Mouse (Mus musculus): ENCODE results near the gene Ppm1h. TPM values are rescaled to one million over a fixed set of nuclear protein-coding genes. Genes with fewer than 3 reads are reported as not detected.

The Ppm1h gene
- polyA plus RNA-seq, 1 experiment from 2014 or later = 22.2 TPM

DNA sequence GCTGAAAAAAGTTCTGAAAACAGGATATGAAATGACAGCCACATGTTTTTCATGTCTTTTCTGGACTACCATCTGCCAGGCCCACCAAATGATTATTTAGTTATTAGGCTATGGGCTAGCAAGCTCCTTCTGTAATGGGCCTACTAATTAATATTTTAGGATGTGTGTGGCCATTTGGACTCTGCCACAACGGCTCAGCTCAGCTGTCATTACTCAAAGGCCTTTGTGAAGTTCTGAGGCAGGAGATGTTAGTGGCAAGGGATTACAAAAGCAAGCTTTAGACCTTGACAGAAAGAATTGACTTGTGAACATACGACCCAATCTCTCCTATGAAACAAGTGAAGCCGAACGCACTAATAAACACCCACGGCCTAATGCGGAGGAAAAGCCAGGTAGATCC is 272.4 kb downstream of the Ppm1h start:
- H3K36me3 ChIP-seq (ENCODE audit: control insufficient read depth, insufficient read depth, low read length) = no peaks in the 10 kb centered on the region
- no peaks in the 10 kb centered on the region for H3K9me3 ChIP-seq (ENCODE audit: control insufficient read depth, low read length)
- H3K4me1 ChIP-seq (ENCODE audit: control insufficient read depth, insufficient read depth, low read length) = no peaks in the 10 kb centered on the region
- 71% methylated on average over 6 of the region's 6 CpGs for WGBS
- no peak for ATAC-seq (ENCODE audit: low FRiP score, low TSS enrichment)
- no peaks in the 10 kb centered on the region for H3K27me3 ChIP-seq (ENCODE audit: control insufficient read depth, insufficient read depth, low read length)
- H3K27ac ChIP-seq (ENCODE audit: low read depth, low read length) = no peak overlapping the region
- no peak overlapping the region for H3K9ac ChIP-seq (ENCODE audit: low read depth, low read length)
- no peak overlapping the region for H3K4me2 ChIP-seq (replicated peaks; ENCODE audit: low read depth, low read length)
- H3K4me3 ChIP-seq (ENCODE audit: low read length) = no peak overlapping the region

DNA sequence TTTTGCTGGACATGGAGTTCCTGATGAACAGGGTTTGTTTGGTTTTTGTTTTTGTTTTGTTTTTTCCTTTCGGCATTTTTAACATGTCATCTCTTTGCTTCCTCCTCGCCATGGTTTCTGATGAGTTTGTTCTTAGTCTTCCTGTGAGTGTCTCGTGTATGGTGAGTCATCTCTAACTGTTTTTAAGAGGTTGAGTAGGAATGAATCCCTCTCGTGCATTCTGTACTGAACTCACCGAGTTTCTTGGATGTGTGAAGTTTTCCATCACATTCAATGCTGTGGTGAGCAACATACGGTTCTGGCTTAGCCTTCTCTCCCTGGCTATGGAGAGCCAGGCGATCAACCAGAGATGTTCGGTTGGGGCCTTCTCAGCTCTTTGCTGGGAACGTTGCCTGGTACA is 275.0 kb downstream of the Ppm1h start:
- H3K4me2 ChIP-seq (replicated peaks; ENCODE audit: low read depth, low read length) = no peak overlapping the region
- H3K4me3 ChIP-seq (ENCODE audit: low read length) = no peak overlapping the region
- no peaks in the 10 kb centered on the region for H3K4me1 ChIP-seq (ENCODE audit: control insufficient read depth, insufficient read depth, low read length)
- no peak overlapping the region for H3K27ac ChIP-seq (ENCODE audit: low read depth, low read length)
- H3K9ac ChIP-seq (ENCODE audit: low read depth, low read length) = no peak overlapping the region
- no peaks in the 10 kb centered on the region for H3K27me3 ChIP-seq (ENCODE audit: control insufficient read depth, insufficient read depth, low read length)
- no peaks in the 10 kb centered on the region for H3K9me3 ChIP-seq (ENCODE audit: control insufficient read depth, low read length)
- ATAC-seq (ENCODE audit: low FRiP score, low TSS enrichment) = no peak
- H3K36me3 ChIP-seq (ENCODE audit: control insufficient read depth, insufficient read depth, low read length) = no peaks in the 10 kb centered on the region
- WGBS = 93% methylated on average over 9 of the region's 9 CpGs

DNA sequence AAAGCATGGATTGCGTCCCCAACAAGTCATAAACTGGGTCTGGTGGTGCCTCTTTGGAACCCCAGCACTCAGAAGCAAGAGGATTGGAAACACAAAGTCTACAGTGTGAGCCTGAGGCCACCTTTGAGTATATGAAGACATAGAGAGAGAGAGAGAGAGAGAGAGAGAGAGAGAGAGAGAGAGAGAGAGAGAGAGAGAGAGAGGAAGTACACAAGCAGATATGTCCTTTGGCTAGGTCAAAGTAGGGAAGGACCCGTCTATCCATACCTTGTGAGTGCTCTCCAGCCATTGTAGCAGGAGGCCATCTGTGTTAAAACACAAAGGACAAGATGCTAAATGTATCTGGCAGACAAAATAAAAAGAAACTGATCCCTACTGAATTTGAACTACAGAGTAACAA is 279.4 kb downstream of the Ppm1h start:
- 88% methylated on average over 2 of the region's 2 CpGs for WGBS
- Histone ChIP-seq H3K4me2 (replicated peaks; ENCODE audit: low read depth, low read length) (no peak overlapping the region), H3K4me1 (ENCODE audit: control insufficient read depth, insufficient read depth, low read length) (0 out of 2 replicates have a peak, but pooled peaks cover under 1% of the 10 kb centered on the region), H3K9me3 (ENCODE audit: control insufficient read depth, low read length) (no peaks in the 10 kb centered on the region), H3K27me3 (ENCODE audit: control insufficient read depth, insufficient read depth, low read length) (no peaks in the 10 kb centered on the region), H3K4me3 (ENCODE audit: low read length) (no peak overlapping the region), H3K36me3 (ENCODE audit: control insufficient read depth, insufficient read depth, low read length) (no peaks in the 10 kb centered on the region), H3K9ac (ENCODE audit: low read depth, low read length) (no peak overlapping the region), H3K27ac (ENCODE audit: low read depth, low read length) (no peak overlapping the region)
- ATAC-seq (ENCODE audit: low FRiP score, low TSS enrichment) = no peak

DNA sequence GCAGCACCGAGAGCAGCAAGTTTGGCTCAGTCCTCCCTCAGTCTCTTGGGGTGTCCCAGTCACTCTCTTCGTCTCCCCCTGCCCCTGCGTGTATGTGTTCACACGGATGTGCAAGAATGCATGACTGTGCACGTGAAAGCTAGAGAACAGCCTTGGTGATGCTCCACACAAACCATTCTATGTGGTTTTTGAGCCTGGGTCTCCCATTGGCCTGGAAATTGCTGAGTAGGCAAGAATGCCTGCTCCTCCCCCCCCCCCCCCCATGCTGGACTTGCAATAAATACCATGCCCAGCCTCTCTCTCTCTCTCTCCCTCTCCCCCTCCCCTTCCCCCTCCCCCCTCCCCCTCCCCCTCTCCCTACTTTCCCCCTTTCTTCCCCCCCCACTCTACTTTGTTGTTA is 280.1 kb downstream of the Ppm1h start:
- no peak overlapping the region for H3K27ac ChIP-seq (ENCODE audit: low read depth, low read length)
- ATAC-seq (ENCODE audit: low FRiP score, low TSS enrichment) = no peak
- H3K27me3 ChIP-seq (ENCODE audit: control insufficient read depth, insufficient read depth, low read length) = no peaks in the 10 kb centered on the region
- no peak overlapping the region for H3K4me3 ChIP-seq (ENCODE audit: low read length)
- H3K9ac ChIP-seq (ENCODE audit: low read depth, low read length) = no peak overlapping the region
- no peaks in the 10 kb centered on the region for H3K9me3 ChIP-seq (ENCODE audit: control insufficient read depth, low read length)
- no peak overlapping the region for H3K4me2 ChIP-seq (replicated peaks; ENCODE audit: low read depth, low read length)
- H3K4me1 ChIP-seq (ENCODE audit: control insufficient read depth, insufficient read depth, low read length) = peaks cover 8% of the 10 kb centered on the region
- no peaks in the 10 kb centered on the region for H3K36me3 ChIP-seq (ENCODE audit: control insufficient read depth, insufficient read depth, low read length)
- 92% methylated on average over 5 of the region's 5 CpGs for WGBS

DNA sequence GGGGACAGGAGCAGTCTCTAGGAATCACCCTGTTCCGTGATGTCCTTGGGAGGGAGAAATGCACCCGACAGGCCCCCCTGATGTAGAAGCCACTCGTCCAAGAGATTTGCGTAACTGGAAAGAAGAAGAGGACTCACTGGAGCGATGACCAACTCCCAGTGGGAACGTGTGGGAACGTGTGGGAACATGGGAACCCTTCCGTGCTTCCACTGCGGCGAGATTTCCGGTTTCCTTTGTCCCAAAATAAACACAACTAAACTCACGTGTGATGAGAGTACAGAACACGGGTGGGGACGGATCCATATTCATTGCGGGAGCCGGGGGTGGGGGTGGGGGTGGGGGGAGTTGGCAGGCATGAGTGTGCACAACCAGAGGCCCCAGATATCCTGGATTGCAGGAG is 281.7 kb downstream of the Ppm1h start:
- H3K36me3 ChIP-seq (ENCODE audit: control insufficient read depth, insufficient read depth, low read length) = no peaks in the 10 kb centered on the region
- ATAC-seq (ENCODE audit: low FRiP score, low TSS enrichment) = no peak
- no peaks in the 10 kb centered on the region for H3K9me3 ChIP-seq (ENCODE audit: control insufficient read depth, low read length)
- H3K9ac ChIP-seq (ENCODE audit: low read depth, low read length) = no peak overlapping the region
- no peaks in the 10 kb centered on the region for H3K27me3 ChIP-seq (ENCODE audit: control insufficient read depth, insufficient read depth, low read length)
- H3K4me3 ChIP-seq (ENCODE audit: low read length) = no peak overlapping the region
- 89% methylated on average over 16 of the region's 16 CpGs for WGBS
- H3K27ac ChIP-seq (ENCODE audit: low read depth, low read length) = no peak overlapping the region
- H3K4me1 ChIP-seq (ENCODE audit: control insufficient read depth, insufficient read depth, low read length) = peaks cover 19% of the 10 kb centered on the region
- no peak overlapping the region for H3K4me2 ChIP-seq (replicated peaks; ENCODE audit: low read depth, low read length)

DNA sequence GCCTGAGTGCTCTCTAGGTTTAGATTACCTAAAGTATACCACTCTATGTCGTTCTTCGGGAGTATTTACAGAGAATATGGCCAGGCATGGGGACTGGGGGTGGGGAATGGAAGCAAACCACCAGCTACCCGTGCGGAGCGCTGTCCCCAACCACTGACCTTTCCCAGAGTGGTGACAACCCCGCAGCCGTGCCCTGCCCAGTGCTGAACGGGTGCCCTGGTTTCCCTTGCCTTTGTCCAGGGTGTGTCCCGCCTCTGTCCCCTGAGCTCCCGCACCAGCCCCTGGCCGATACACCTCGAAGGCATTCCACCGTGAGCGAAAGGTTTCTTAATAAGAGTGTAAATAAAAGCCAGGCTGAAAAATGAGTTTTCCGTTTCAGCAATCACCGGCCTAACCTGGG is 282.2 kb downstream of the Ppm1h start:
- no peak for ATAC-seq (ENCODE audit: low FRiP score, low TSS enrichment)

DNA sequence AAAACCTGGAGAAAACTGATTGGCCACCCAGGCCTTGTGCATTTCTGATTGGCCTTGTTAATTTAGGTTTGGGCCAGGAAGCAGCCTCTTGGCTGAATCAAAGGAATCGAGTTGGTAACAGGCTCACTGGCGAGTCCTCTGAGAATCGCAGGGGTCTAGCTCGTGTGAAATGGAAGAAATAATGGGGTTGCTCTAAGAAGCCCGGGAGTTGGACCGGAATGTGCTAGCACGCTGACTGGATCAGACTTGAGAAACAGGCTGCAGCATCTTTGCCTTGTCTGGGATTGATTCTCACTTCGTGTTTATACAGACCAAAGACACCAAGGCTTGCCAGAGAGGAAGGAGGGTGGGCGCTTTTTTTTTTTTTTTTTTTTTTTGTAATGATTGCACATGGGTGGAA is 282.9 kb downstream of the Ppm1h start:
- Histone ChIP-seq H3K4me1 (ENCODE audit: control insufficient read depth, insufficient read depth, low read length) (peaks cover 19% of the 10 kb centered on the region), H3K27ac (ENCODE audit: low read depth, low read length) (no peak overlapping the region), H3K4me3 (ENCODE audit: low read length) (no peak overlapping the region), H3K4me2 (replicated peaks; ENCODE audit: low read depth, low read length) (no peak overlapping the region), H3K9ac (ENCODE audit: low read depth, low read length) (no peak overlapping the region), H3K36me3 (ENCODE audit: control insufficient read depth, insufficient read depth, low read length) (no peaks in the 10 kb centered on the region), H3K27me3 (ENCODE audit: control insufficient read depth, insufficient read depth, low read length) (no peaks in the 10 kb centered on the region), H3K9me3 (ENCODE audit: control insufficient read depth, low read length) (no peaks in the 10 kb centered on the region)
- 62% methylated on average over 9 of the region's 9 CpGs for WGBS
- no peak for ATAC-seq (ENCODE audit: low FRiP score, low TSS enrichment)

More for the DNA sequence above, 282.2 kb downstream of the Ppm1h start:
- Histone ChIP-seq H3K36me3 (ENCODE audit: control insufficient read depth, insufficient read depth, low read length) (no peaks in the 10 kb centered on the region), H3K4me3 (ENCODE audit: low read length) (no peak overlapping the region), H3K4me1 (ENCODE audit: control insufficient read depth, insufficient read depth, low read length) (peaks cover 19% of the 10 kb centered on the region), H3K9ac (ENCODE audit: low read depth, low read length) (no peak overlapping the region), H3K27ac (ENCODE audit: low read depth, low read length) (no peak overlapping the region), H3K27me3 (ENCODE audit: control insufficient read depth, insufficient read depth, low read length) (no peaks in the 10 kb centered on the region), H3K4me2 (replicated peaks; ENCODE audit: low read depth, low read length) (no peak overlapping the region), H3K9me3 (ENCODE audit: control insufficient read depth, low read length) (no peaks in the 10 kb centered on the region)
- WGBS = 72% methylated on average over 16 of the region's 16 CpGs

DNA sequence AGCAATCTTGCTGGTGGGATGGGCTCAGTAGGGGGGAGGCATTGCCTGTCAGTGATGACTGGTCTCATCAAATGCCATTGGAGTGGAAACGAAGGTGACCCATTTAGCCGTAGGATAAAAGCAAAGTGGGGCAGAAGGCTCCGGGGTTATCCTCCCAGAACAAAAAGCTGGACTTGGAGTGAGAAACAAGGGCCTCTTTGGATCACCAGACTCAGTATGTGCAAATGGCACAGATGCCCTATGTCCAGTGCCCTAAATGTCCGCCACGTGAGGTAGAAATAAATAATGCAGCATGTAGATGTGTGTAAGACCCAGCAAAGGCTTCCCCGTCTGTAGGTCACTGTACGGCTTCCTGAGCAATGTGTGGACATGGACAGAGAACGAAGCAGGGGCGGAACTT is 284.1 kb downstream of the Ppm1h start:
- no peak overlapping the region for H3K9ac ChIP-seq (ENCODE audit: low read depth, low read length)
- no peak overlapping the region for H3K27ac ChIP-seq (ENCODE audit: low read depth, low read length)
- no peak overlapping the region for H3K4me2 ChIP-seq (replicated peaks; ENCODE audit: low read depth, low read length)
- H3K4me3 ChIP-seq (ENCODE audit: low read length) = no peak overlapping the region
- 54% methylated on average over 9 of the region's 9 CpGs for WGBS
- H3K9me3 ChIP-seq (ENCODE audit: control insufficient read depth, low read length) = no peaks in the 10 kb centered on the region
- H3K4me1 ChIP-seq (ENCODE audit: control insufficient read depth, insufficient read depth, low read length) = peaks cover 19% of the 10 kb centered on the region
- no peaks in the 10 kb centered on the region for H3K36me3 ChIP-seq (ENCODE audit: control insufficient read depth, insufficient read depth, low read length)
- ATAC-seq (ENCODE audit: low FRiP score, low TSS enrichment) = no peak
- H3K27me3 ChIP-seq (ENCODE audit: control insufficient read depth, insufficient read depth, low read length) = no peaks in the 10 kb centered on the region

DNA sequence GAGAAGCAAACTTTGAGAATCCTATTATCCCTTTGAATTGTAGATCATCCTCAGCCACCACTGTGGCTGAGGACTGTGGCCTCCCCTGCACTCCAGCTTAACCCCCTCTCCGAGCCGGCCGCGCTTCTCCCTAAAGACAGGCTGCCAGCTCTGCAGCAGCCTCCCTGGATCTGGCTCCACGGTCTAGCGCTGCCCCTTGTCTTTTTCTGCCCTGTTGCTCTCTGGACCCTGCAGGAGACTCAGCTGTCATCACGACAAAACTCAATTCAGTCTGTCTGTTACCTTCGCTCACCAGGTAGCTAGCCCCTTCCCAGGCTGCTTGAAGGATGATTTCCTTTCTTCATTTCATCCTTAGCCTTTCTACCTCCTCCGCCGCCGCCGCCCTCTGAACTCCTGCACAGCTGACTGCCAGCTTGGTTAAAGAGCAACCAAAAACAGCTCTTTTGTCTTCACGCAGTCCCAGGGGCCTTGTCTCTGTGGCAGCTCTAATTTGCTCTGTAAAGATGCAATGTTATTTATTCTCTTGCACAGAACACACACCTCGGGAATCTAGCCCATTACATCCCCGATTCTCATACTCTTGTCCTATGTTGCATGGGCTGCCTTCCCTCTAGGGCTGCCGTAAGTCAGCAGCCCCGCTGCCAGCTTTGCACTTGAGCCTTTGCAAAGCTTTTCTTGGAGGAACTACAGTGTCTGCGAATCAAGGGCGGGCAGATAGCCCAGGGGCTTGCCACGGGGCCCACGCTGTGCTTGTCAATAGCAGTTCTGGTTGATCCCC is 285.1 kb downstream of the Ppm1h start:
- peak overlapping the region; percentile 45; the same call in 1 of the 2 replicates for H3K9ac ChIP-seq (ENCODE audit: low read depth, low read length)
- H3K36me3 ChIP-seq (ENCODE audit: control insufficient read depth, insufficient read depth, low read length) = no peaks in the 10 kb centered on the region
- peak overlapping the region; percentile 6; the same call in 1 of the 2 replicates for H3K4me3 ChIP-seq (ENCODE audit: low read length)
- peaks cover 19% of the 10 kb centered on the region for H3K4me1 ChIP-seq (ENCODE audit: control insufficient read depth, insufficient read depth, low read length)
- peak overlapping the region; percentile 10; the same call in 1 of the 2 replicates for H3K27ac ChIP-seq (ENCODE audit: low read depth, low read length)
- no peaks in the 10 kb centered on the region for H3K9me3 ChIP-seq (ENCODE audit: control insufficient read depth, low read length)
- no peaks in the 10 kb centered on the region for H3K27me3 ChIP-seq (ENCODE audit: control insufficient read depth, insufficient read depth, low read length)
- H3K4me2 ChIP-seq (replicated peaks; ENCODE audit: low read depth, low read length) = peak overlapping the region; percentile 39
- ATAC-seq (ENCODE audit: low FRiP score, low TSS enrichment) = peak; percentile 29; the same call in 1 of the 2 replicates
- 7% methylated on average over 21 of the region's 21 CpGs for WGBS
